Mouse (Mus musculus) lung, adult 2 months (tissue): ENCODE measurements at regions not wholly inside any gene's neighbourhood (a gene's known extent, or its start where the extent isn't known, plus 50 kb on each side); places are given as distances from the start of the nearest gene placed in this dataset.

ENCODE experiments used
- CTCF ChIP-seq: fragments of 200-500 bp; IDR thresholded peaks from 2 replicates; pipeline ENCODE4 v1.5.1; 2011; ENCODE audit warnings: mild to moderate bottlenecking, low read length, control low read depth; ENCODE audit not compliant: insufficient read depth
- POLR2A ChIP-seq: fragments of 200-500 bp; IDR thresholded peaks from 2 replicates; pipeline ENCODE4 v1.6.1; 2011; ENCODE audit warnings: low read depth, mild to moderate bottlenecking, control low read depth, low read length, borderline replicate concordance; ENCODE audit errors: extremely low read depth

DNA sequence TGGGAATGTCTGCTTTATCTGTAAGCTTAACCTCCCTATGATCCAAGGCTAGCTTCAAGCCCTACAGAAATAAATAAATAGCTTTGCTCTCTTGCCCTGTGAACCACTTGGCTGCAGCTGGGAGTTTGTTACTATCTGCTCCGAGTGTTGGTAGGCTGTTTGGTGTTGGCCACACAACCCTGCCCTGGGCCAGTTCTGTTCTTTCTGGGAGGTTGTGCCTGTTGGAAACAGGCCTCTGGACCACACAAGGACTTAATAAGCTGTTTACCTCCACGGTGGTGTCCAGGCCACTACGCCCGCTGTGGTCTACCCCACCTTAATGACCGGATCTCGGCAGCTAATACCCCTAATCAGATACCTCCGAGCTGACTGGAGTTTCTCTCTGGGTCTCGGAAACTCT is 136.1 kb downstream of the Ercc6l2 start:
- no peak for TF ChIP-seq POLR2A
- TF ChIP-seq CTCF, result no peak
